Mouse (Mus musculus) 3134 (cell line): ENCODE measurements around the gene Pygo1.

Experiments used
- DNase-seq: peaks from one replicate; pipeline ENCODE4 v3.0.0-alpha.2; 2011; ENCODE audit warnings: low spot score; ENCODE audit not compliant: insufficient read length; ENCODE audit errors: extremely low read depth

Pygo1 gene

DNA sequence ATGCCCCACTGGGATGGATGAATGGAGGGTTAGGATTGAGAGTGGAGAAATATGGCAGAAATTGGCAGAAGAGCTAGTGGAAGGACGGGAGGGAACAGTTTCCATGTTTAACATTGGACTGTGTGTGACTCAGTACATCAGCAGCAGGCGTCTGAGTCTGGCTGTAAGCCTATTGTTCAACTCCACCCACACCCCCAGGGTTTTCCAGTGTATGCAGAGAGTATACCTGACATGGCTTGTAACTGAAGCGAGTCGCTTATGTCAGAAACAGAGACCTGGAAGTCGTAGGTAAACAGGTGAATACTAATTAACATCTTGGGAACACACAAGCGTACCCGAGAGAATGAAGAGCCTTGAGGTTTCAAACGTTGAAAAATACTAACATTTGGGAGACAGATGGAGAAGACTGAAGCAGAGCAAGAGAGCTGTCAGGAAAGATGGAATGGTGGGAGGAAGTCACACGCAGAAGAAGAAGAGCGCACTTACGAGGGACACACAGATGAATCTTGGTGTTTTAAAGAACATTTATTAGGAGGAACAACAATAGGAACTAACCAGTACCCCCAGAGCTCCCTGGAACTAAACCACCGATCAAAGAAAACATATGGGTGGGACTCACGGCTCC is 5.8 kb downstream of the Pygo1 start:
- DNase-seq, result no peak

DNA sequence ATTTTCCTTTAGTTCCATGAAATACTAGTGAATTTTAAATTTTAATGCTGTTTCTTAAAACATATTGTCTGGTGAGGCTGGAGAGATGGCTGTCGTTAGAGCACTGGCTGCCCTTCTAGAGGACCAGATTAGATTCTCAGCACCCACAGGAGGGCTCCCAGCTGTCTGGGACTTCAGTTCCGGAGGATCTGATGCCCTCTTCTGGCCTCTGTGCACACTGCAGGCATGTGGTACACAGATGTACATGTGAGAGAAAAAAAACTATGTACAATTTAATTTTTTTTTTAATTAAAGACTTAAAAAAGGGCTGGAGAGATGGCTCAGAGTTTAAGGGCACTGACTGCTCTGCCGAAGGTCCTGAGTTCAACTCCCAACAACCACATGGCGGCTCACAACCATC is 9.9 kb downstream of the Pygo1 start:
- no peak for DNase-seq

DNA sequence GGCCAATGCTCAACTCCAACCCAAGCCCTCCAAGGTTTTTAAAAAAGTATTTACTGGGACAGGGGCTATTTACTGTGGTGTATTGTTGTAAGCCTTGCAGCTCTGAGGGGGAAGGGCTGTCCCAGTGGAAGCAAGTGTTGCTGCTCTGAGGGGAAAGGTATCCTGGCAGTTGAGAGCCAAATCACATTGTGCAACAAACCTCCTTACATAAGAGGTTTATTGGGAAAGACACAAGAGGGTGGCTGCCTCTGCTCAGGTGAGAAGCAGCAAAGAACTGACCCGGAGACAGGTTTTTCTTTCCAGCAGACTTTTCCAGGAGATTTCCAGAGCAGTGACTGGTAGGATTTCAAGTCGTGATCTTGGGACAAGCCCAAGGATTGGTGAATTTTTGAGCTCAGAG is 10.9 kb downstream of the Pygo1 start:
- DNase-seq, result no peak

DNA sequence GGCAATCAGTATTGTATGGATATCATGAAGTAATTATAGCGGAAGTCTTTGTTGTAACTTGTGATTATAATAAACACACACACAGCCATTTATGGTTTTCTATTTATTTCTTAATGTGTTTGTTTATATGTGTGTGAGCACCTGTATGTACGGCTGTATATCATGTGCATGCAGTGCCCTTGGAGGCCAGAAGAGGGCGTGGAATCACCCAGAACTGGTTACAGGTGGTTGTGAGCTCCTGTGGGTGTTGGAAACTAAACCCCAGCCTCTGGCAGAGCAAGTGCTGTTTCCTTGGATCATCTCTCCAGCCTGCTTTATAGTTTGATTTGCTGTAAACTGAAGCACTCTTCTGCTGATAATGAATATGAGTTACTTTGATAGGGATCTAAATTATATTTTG is 18.0 kb downstream of the Pygo1 start:
- no peak for DNase-seq

DNA sequence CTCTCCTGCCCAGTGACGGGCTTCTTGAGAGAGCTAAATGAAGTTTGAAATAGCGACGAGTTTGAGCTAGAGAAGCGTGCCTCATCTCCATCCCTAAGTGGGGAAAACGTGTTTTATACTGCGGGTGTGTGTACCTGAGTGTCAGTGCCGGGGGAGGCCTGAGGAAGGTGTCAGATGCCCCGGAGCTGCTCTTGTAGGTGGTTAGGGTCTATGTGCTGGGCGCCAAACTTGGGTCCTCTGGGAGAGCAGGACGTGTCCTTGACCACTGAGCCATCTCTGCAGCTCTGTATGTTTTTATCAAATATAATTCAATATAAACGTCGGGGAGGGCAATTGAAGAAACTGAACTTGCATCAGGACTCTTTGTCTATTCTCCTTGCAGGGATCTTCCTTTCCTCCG is 18.8 kb downstream of the Pygo1 start:
- DNase-seq, result no peak

DNA sequence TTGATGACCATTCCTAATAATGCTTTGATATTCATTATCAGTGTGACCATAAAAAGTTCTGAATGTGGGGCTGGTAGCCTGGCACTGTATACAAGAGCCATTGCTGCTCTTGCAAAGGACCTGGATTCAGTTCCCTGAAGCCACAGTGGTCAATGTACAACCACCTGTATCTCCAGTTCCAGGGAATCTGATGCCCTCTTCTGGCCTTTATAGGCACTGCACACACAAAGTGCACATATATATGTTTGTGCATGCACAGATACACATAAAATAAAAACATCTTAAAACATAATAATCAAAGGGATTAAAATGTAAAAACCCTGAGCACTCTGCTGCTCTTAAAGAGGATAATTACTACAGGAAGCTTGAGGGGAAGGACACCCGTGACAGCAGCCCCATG is 21.6 kb downstream of the Pygo1 start:
- DNase-seq, result no peak

DNA sequence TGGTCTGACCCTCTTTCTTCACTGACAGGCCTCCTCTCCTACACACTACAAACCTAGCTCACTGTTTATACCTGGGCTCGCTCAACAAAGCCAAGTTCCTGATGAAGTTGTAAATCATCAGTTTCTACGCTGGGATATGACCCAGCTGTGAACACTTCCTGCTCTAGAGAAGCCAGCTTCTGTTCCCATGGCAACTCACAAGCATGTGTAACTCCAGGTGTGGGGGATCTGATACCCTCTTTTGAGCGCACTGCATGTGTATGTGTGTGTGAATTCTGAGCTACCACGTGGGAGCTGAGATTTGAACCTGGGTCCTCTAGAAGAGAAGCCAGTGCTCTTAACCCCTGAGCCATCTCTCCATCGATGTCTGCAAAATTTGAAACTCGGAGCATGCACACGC is 24.1 kb downstream of the Pygo1 start:
- no peak for DNase-seq

DNA sequence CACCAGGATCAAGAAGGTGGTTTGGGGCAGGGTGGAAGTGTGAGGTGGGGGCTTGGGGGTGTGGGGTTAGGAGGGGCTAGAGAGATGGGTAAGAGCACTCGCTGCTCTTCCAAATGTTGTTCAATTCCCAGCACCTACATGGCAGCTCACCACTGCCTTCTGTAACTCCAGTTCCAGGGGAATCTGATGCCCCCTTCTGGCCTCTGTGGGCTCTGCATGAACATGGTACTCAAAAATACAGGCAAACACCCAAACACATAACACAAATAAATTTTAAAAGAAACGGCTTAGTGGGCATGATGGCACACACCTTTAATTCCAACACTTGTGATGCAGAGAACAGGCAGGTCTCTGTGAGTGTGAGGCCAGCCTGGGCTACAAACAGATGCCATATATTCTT is 29.3 kb downstream of the Pygo1 start:
- no peak for DNase-seq

DNA sequence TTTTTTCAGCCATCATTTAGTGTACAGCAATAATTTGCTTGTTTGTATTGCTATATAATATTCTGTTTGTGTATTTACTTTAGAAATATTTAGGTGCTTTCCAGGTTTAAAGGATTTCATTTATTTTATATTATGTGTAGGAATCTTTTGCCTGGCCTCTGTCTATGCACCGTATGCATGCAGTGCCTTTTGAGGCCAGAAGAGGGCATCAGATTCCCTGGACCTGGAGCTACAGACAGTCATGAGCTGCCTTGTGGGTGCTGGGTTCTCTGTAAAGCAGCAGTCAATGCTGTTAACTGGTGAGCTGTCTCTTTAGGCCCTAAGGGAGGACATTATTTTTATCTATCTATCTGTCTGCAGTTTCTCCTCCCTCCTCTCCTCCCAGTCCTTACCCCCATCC is 30.1 kb downstream of the Pygo1 start:
- no peak for DNase-seq

DNA sequence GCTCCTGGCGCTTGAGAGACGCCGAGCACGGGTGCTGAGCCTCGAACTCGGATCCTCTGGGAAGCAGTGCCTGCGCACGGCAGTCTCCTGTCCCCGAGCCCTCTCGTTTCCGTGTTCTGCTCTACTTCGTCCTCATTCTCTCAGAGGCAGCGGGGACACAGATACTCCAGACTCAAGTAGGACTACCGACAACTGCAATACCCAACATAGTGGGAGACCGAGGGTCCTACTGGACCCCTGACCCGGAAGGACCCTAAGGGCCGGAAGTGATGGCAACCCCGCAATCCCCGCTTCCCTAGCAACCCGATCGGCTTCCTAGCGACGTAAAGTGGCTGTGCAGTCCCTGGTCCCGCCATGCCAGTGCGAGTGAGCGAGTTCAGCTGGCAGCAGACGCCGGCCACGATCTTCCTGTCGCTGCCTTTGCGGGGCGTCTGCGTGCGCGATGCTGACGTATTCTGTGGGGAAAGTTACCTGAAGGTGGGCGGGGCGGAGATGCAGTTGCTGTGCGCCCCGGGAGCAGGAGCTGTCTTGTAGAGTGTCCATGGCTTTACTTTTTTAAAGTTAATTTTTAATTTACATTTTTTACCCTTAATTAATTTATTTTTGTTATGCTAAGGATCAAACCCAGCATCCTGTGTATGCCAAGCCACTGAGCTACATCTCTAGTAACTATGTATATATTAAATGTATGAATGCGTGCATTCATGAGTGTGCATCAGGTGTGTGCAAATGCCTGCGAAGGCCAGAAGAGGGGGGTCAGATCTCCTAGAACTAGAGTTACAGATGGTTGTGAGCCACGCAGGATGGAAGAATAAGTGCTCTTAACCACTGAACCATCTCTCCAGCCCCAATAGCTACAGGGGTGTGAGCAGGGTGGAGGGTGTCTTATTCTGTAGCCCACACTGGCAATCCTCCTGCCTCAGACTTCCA is 33.3 kb downstream of the Pygo1 start, which contains the start of the genes Dyx1c1 and Gm44503:
Gene Dyx1c1, plus strand, starts transcription at position 265 of the 930 bp plus-strand sequence.
Gene Gm44503, plus strand, starts transcription at position 332 of the 930 bp plus-strand sequence.
- no peak for DNase-seq

DNA sequence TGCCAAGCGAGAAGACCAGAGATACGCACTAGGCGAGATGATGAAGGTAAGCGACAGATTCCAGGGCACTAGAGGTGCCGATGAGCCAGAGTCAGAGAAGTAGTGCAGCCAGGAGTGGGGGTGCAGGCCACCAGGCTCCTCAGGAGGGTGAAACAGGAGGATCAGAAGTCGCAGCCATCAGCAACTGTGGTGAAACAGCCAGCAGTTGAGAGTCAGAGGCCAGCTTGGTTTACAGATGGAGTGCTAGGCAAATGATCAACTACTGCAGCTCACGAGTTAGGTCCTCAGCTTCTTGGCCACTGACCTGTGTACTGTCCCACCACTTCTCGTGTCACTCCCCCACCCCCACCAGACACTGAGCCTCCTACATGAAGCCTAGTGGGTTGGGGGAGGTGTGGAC is 35.9 kb downstream of the Pygo1 start:
- no peak for DNase-seq

DNA sequence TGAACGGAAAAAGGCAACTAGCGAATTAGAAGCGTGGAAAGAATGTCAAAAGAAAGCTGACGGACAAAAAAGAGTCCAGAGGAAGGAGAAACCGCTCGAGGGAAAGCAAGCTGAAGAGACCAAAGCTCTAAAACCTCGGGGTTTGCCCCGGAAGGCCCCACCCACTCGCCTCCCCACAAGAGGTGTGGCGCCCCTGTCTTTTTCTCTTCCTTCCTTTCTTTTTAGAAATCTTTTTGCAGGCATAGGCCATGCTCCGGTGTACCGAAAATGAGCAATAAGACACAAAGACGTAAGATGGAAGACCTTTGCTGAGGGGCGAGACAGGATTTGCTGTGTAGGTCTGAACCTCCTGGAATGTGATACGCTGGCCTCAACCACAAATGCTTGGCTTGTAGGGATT is 36.5 kb downstream of the Pygo1 start:
- DNase-seq, result no peak

DNA sequence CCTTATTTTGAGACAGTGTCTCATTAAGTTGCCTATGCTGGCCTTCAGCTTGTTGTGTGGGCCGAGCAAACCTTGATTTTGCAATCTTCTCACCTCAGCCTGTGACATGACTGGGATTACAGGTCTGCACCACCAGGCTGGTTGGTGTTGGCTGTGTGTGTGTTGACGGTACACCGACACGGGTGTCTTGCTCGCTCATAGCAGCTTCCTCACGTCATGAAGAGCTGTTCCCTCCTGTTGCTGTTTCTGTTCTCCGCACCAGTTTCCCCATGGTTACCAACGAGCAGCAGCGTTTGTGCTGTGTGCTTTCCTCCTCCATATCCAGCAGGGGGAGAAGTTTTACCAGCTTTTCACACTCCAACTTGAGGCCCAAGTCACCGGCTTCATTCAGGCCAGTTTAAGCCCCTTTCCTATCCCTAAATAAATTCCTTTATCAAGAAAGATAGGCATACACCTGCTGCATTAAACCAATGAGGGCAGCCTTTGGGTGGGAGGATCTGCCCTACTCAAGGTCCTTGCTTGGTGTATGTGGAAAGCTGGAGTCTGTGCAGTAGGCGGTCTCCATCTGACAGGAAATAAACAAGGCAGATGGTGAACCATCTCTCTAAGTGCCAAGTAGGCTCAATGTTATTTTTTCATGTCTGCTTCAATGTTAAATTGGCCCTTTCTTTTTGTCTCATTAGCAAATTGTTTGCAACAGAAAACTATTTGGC is 43.1 kb downstream of the Pygo1 start:
- peak; percentile 34 for DNase-seq

DNA sequence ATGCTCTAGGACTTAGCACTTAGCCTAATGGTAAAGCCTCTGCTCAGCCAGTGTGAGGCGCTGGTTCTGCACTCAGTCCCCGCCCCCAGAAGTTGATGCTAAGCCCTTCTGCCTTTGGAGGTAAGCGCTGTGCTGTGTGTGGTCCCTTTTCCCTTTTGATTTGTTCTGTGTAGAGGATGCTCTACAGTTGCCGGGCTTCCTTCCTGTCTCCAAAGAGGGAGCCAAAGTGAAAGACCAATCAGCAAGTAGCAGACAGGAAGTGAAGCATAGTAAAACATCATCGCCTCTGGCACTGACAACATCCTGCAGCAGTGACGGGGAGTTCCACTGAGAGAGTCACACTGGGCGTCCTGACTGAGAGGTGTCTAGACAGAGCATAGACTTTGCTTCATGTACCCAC is 44.4 kb downstream of the Pygo1 start:
- no peak for DNase-seq

DNA sequence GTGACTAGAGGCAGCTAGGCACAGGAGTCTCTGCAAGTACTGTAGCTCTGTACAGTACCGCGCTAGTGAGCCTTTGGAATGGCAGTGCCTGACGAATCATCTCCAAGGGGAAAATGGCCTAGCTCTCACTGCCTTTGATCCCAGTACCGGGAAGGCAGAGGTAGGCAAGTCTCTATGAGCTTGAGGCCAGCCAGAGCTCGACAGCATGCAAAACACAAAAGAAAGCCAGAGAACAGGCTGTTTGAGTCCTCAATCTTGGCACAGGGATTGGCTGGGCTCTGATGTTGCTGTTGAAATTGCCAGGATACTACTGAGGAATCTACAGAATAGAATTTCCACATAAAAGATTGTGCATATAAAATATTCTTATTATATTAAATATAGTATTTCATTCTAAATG is 47.0 kb downstream of the Pygo1 start:
- no peak for DNase-seq

DNA sequence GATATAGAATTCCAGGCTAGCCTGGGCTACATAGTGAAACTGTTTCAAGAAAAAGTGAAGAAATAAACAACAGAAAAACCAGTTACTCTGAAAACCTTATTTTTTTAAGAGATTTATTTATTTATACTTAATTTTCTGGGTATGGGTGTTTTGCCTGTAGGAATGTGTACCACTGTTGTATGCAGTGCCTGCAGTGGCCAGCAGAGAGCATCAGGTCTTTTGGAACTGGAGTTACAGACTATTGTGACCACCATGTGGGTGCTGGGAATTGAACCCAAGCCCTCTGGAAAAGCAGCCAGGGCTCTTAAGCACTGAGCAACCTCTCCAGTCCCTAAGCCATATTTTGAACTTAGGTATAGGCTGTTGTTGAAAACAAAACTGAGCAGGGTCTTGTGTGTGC is 47.5 kb downstream of the Pygo1 start:
- no peak for DNase-seq

DNA sequence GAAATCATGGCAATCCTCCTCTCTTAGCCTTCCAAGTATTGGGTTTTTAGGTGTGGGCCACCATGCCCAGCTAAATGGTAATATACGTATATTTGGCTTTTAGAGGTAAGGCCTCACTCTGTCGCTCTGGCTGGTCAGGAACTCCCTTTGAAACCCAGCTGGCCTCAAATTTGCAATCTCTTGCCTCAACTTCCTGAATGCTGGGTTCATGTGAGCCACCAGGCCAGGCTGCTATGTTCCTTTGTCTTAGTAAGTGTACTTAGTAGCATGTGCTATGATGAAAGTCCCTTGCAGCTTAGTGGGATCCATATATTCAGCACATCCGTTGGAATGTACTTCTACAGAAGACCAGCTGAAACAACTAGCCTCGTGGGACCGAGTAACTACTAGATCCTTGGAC is 49.3 kb downstream of the Pygo1 start:
- DNase-seq, result no peak

DNA sequence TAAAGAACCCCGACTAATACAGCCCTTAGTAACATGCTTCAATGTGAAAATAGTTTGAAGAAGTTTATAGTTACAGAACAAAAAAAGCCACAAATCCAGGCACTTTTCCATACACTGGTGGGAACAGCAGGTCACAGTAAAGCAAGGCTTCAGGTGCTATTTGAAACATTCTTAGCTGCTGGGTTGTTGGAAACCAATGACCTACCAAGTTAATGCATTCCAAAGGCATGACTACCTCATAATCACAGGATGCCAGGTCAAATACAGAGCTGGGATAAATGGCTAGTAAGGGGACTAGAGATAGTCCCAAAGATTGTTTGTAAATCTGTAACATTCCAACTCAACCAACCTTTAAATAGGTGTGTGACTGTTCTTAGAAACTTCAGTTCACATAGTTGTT is 49.8 kb downstream of the Pygo1 start:
- DNase-seq, result no peak

DNA sequence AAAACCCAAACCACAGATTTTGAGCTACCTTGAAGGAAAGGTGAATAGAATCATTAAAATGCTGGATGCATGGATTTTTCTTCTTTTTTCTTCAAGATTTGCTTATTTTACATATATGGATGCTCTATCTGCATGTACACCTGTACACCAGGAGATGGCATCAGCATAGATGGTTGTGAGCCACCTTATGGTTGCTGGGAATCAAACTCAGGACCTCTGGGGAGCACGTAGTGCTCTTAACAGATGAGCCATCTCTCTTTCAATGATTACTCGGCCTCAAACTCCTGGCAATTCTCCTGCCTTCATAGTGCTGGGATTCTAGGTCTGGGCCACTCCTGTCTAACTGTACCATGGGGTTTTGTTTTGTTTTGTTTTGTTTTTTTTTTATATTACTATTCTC is 57.6 kb downstream of the Pygo1 start:
- DNase-seq, result no peak

DNA sequence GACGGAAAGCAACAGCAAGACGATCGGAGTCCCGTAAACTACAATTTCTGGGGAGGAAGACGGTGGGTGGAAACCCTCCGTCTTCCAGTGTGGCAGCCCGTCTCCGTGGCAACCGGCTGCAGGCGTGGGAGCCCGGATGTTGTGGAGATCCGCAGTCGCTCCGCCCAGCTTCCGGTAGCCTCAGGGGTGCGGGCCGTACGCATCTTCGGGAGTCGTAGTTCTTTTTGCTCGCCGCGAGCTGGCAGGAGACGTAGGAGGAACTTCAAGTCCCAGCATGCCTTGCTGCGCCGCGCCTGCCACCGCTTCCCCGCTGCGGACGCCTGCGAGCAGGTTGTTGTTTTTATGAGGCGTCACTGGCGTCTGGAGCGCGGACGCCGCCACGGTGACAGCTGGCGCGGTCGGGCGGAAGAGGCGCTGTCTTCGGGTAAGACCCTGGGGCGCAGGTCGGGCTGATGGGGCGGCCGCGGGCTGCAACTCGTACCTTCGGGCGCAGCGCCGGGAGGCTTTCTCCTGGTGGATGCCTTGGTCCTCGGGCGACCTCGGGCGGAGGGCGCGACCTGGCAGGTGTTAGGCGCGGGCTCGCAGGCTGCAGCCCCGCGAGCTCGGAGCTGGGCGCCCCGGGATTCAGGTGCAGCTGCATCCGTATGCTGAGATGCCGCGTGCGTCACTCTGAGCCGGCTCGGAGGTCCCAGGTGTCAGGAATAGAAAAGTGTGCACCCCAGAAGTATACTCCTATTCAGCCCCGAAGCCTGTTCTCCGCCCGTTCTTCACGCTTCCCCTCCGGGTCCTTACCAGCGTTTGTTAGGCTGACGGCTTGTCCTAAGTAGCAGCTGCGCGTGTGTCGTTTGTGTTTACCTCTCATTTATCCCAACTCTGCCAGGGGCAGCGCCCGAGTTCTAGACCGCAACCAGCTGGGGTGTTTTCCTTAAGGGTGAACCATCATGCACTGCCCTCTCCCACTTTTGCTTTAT is 60.1 kb downstream of the Pygo1 start, which contains the start of the genes Ccpg1os and Ccpg1:
Gene Ccpg1os, minus strand, starts transcription at position 133 of the 971 bp plus-strand sequence.
Gene Ccpg1, plus strand, starts transcription at position 180 of the 971 bp plus-strand sequence.
- peak; percentile 98 for DNase-seq
